Mouse (Mus musculus): ENCODE results near the gene Ripk4.

Ripk4 gene

GRCm38 (mm10) chr16:97763061-97763989 is at the start of gene Ripk4:
Gene Ripk4 (minus strand): TSS chr16:97763787.
- DNase-seq (ENCODE audit: low read depth, low spot score) = peak; percentile 22

- peak; percentile 82 for DNase-seq (ENCODE audit: low read depth, low spot score)
Measured at GRCm38 (mm10) chr16:97808881-97809280, 45.3 kb upstream of the Ripk4 start.

DNA sequence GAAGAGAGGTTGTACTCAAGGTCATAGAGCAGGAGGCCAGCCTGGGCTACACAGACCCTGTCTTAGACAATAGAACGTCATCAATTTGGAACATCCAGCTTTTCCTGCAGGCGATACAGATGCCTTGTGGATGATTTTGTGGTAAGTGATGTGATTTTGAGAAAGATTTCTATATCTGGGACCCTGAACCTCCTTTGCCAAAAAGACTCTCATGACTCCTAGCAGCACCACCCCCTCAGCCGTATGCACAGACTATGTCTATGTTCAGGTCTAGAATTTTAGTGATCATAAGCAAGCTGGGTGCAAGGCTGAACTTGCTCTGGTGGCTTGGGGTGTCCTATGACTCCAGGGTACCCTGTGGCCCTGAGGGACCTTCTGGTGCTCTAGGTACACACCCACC is 42.1 kb upstream of the Ripk4 start:
- DNase-seq (ENCODE audit: low read depth, low spot score) = peak; percentile 51

DNA sequence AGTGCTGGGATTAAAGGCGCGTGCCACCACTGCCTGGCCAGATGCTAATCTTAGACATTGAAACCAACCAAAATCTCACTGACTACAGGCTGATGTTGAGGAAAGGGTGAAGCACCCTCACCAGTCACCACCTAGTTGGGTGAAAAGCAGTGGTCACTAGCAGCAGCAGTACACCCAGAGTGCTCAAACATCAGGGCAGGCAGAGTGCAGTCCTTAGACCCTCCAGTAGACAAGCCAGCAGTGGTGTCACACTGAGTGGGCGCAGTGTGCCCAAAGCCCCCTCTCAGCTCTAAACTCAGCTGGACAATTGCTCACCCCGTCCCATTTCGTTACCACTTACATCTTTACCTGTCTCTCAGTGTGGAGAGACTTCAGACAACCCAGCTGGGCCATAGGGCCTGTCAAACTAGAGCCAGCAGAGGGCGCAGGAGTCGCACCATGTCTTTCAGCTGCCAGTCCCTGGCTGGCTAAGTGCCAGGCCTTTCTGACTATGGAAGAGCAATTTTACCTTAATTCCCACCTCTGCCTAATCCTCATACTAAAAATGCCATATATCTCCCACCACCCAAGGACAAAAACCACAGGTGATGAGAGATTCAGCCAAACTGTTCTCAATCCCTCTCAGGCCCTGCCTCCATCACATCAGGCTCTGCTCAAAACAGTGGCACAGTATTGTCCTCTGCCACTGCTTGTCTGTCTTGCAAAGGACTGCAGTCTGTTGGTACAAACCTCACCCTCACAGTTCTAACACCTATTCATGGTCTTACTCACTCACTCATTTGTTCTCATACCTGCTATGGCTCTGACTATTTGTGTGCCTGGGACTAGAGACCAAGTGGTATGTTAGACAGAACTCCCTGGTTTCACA is 41.3 kb upstream of the Ripk4 start:
- peak; percentile 91 for DNase-seq (ENCODE audit: low read depth, low spot score)

- DNase-seq (ENCODE audit: low read depth, low spot score) = no peak
Measured at GRCm38 (mm10) chr16:97797950-97798869, 34.6 kb upstream of the Ripk4 start.

- no peak for DNase-seq (ENCODE audit: low read depth, low spot score)
Measured at GRCm38 (mm10) chr16:97797212-97797611, 33.6 kb upstream of the Ripk4 start.

GRCm38 (mm10) chr16:97794256-97794655 is 30.7 kb upstream of the Ripk4 start:
- no peak for DNase-seq (ENCODE audit: low read depth, low spot score)

GRCm38 (mm10) chr16:97783057-97783456 is 19.5 kb upstream of the Ripk4 start:
- DNase-seq (ENCODE audit: low read depth, low spot score) = no peak

- peak; percentile 81 for DNase-seq (ENCODE audit: low read depth, low spot score)
Measured at GRCm38 (mm10) chr16:97778353-97779025, 14.9 kb upstream of the Ripk4 start.

DNA sequence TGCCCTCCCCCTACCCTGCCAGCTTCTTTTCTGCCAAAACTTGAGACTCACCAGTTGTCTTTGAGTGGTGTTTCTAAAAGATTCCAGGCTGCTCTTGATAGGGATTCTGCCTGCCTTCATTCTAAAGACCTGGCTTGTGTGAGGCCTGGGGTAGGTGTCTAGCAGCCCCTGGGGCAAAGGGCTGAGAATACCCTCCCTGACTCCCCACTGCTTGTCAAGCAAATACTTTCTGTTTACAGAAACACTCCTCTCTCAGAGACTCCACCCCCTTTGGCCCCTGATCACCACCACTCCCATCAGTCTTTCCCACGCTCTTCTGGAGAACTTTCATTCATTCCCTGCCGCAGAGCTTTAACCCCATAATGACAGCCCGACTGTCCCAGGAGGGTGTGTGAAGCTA is 2.9 kb upstream of the Ripk4 start:
- no peak for DNase-seq (ENCODE audit: low read depth, low spot score)

DNA sequence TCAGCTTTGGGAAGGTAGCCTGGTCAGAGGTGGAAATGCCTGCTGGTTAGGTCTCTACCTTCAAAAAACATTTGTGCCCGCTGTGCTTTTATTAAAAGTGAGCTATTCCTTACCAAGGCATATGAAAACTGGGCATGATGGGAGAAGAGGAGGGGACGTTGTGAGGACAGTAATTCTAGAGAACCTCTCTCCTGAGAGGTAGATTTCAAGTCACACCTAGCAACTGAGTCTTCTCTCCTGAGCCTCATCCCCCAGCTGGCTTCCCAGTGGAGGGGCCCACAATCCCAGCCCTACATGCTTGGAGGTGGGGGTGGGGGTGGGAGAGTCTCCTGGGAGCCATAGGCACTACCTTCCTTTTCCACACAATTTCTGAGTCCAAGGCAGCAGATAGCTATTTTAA is 1.0 kb upstream of the Ripk4 start:
- DNase-seq (ENCODE audit: low read depth, low spot score) = no peak

GRCm38 (mm10) chr16:97763990-97764340 is 378 bp upstream of the Ripk4 start:
- no peak for DNase-seq (ENCODE audit: low read depth, low spot score)

GRCm38 (mm10) chr16:97761782-97762181 is 1.8 kb downstream of the Ripk4 start:
- DNase-seq (ENCODE audit: low read depth, low spot score) = no peak

- no peak for DNase-seq (ENCODE audit: low read depth, low spot score)
Measured at GRCm38 (mm10) chr16:97759681-97760080, 3.9 kb downstream of the Ripk4 start.

GRCm38 (mm10) chr16:97758288-97758687 is 5.3 kb downstream of the Ripk4 start:
- no peak for DNase-seq (ENCODE audit: low read depth, low spot score)

- DNase-seq (ENCODE audit: low read depth, low spot score) = no peak
Measured at GRCm38 (mm10) chr16:97756460-97756859, 7.1 kb downstream of the Ripk4 start.

GRCm38 (mm10) chr16:97752316-97752941 is 11.2 kb downstream of the Ripk4 start:
- DNase-seq (ENCODE audit: low read depth, low spot score) = no peak

DNA sequence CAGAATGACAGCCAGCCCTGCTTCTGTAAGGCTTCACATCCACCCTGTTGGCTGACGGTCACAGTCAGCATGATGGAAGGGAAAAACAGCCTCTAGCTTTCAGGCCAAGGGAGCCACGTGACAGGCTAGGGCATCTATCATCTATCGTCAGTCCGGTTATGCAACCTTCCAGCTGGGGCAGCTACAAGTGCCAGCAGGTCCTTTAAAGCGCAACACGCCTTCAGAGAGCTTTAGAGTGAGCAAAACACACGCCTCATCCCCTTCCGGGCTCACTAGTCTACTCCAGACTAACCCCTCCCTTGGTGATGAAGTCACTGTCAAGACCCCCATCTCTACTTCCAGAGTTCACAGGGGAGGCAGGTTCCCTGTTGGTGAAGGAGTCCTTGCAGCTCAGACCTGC is 11.7 kb downstream of the Ripk4 start:
- peak; percentile 70 for DNase-seq (ENCODE audit: low read depth, low spot score)

GRCm38 (mm10) chr16:97748421-97748820 is 15.2 kb downstream of the Ripk4 start:
- DNase-seq (ENCODE audit: low read depth, low spot score) = no peak

GRCm38 (mm10) chr16:97738030-97738429 is 25.6 kb downstream of the Ripk4 start:
- no peak for DNase-seq (ENCODE audit: low read depth, low spot score)
